Mouse (Mus musculus) CH12.LX (cell line): ENCODE measurements around the gene Rasal3. TPM values are rescaled to one million over a fixed set of nuclear protein-coding genes. Genes with fewer than 3 reads are reported as not detected.

ENCODE experiments used
- DNase-seq: peaks from one replicate; pipeline ENCODE4 v3.0.0-alpha.2; 2013; ENCODE audit errors: extremely low read depth
- H3K27ac ChIP-seq: 2 replicates; pipeline ENCODE4 v1.5.1; 2012; ENCODE audit warnings: low read depth, mild to moderate bottlenecking, control low read depth, moderate library complexity; ENCODE audit not compliant: insufficient read depth
- H3K27me3 ChIP-seq: replicated peaks from 2 replicates; pipeline ENCODE3; 2012; ENCODE audit warnings: inconsistent platforms
- H3K36me3 ChIP-seq, 2 experiments: replicated peaks in 1 of 2; 2 replicates each; pipeline versions ENCODE3 to v1.6.1; 2012; ENCODE audit warnings: inconsistent platforms in 1 of 2, low read length in 1 of 2, mild to moderate bottlenecking in 1 of 2, mixed read lengths in 1 of 2, moderate library complexity in 1 of 2; ENCODE audit not compliant: control insufficient read depth in 1 of 2, insufficient read depth in 1 of 2
- H3K4me1 ChIP-seq, 2 experiments: 2 replicates each; pipeline ENCODE4 v1.6.1; 2012; ENCODE audit warnings: inconsistent platforms in 1 of 2, moderate library complexity in 1 of 2; ENCODE audit not compliant: insufficient read depth in 2 of 2, control insufficient read depth in 1 of 2
- H3K4me2 ChIP-seq: 2 replicates; pipeline ENCODE4 v1.6.1; 2012; ENCODE audit warnings: low read depth, mild to moderate bottlenecking, control low read depth; ENCODE audit not compliant: poor library complexity, insufficient read depth, severe bottlenecking
- H3K4me3 ChIP-seq, 3 experiments: fragments of 150-350 bp in 1 of 3; sonication (generic) in 1 of 3; replicated peaks in 1 of 3; 2 replicates each; pipeline versions ENCODE3 to v1.5.1; 2011 to 2012; ENCODE audit warnings: low read depth in 2 of 3, low read length in 2 of 3, mild to moderate bottlenecking in 2 of 3, moderate library complexity in 2 of 3, control low read depth in 1 of 3, improper control_type of control experiment in 1 of 3, inconsistent platforms in 1 of 3, mixed read lengths in 1 of 3; ENCODE audit not compliant: poor library complexity in 1 of 3
- H3K79me2 ChIP-seq: replicated peaks from 2 replicates; pipeline ENCODE4 v1.6.1; 2012; ENCODE audit warnings: mild to moderate bottlenecking, moderate library complexity; ENCODE audit not compliant: control insufficient read depth, poor library complexity, insufficient read depth, severe bottlenecking; ENCODE audit errors: extremely low read depth
- H3K9ac ChIP-seq: 2 replicates; pipeline ENCODE4 v1.6.1; 2012; ENCODE audit warnings: low read depth, mild to moderate bottlenecking, control low read depth, moderate library complexity; ENCODE audit not compliant: insufficient read depth
- H3K9me3 ChIP-seq: replicated peaks from 2 replicates; pipeline ENCODE3; 2012; ENCODE audit warnings: low read length, inconsistent platforms, mixed read lengths
- CHD1 ChIP-seq: IDR thresholded peaks from 2 replicates; pipeline ENCODE4 v1.6.1; 2012; ENCODE audit warnings: low read depth, low read length, improper control_type of control experiment, inconsistent platforms
- CHD2 ChIP-seq: IDR thresholded peaks from 2 replicates; pipeline ENCODE4 v1.6.1; 2011; ENCODE audit warnings: low read length, improper control_type of control experiment
- CTCF ChIP-seq, 2 experiments: IDR thresholded peaks in 1 of 2; conservative IDR thresholded peaks in 1 of 2; 2 replicates each; pipeline ENCODE4 v1.5.1; 2011 to 2012; ENCODE audit warnings: low read depth in 2 of 2, low read length in 2 of 2, improper control_type of control experiment in 1 of 2, inconsistent platforms in 1 of 2, mild to moderate bottlenecking in 1 of 2, moderate library complexity in 1 of 2
- E2F4 ChIP-seq: IDR thresholded peaks from 2 replicates; pipeline ENCODE4 v1.6.1; 2011; ENCODE audit warnings: low read depth, low read length, improper control_type of control experiment; ENCODE audit not compliant: insufficient replicate concordance
- ELF1 ChIP-seq: IDR thresholded peaks from 2 replicates; pipeline ENCODE4 v1.6.1; 2014; ENCODE audit warnings: low read depth, mild to moderate bottlenecking, inconsistent platforms, low read length, improper control_type of control experiment
- EP300 ChIP-seq: IDR thresholded peaks from 2 replicates; pipeline ENCODE4 v1.6.1; 2011; ENCODE audit warnings: low read length, improper control_type of control experiment
- GABPA ChIP-seq: IDR thresholded peaks from 2 replicates; pipeline ENCODE4 v1.6.1; 2012; ENCODE audit warnings: low read depth, low read length, improper control_type of control experiment, inconsistent platforms; ENCODE audit not compliant: insufficient replicate concordance
- HCFC1 ChIP-seq: IDR thresholded peaks from 2 replicates; pipeline ENCODE4 v1.6.1; 2012; ENCODE audit warnings: low read depth, mild to moderate bottlenecking, inconsistent platforms, low read length, improper control_type of control experiment
- JUN ChIP-seq: IDR thresholded peaks from 2 replicates; pipeline ENCODE4 v1.6.1; 2011; ENCODE audit warnings: low read depth, mild to moderate bottlenecking, low read length, improper control_type of control experiment, moderate library complexity; ENCODE audit not compliant: insufficient read depth
- JUND ChIP-seq: conservative IDR thresholded peaks from 2 replicates; pipeline ENCODE4 v1.6.1; 2011; ENCODE audit warnings: low read depth, low read length, improper control_type of control experiment
- MAFK ChIP-seq: IDR thresholded peaks from 2 replicates; pipeline ENCODE4 v1.6.1; 2011; ENCODE audit warnings: low read length, improper control_type of control experiment; ENCODE audit not compliant: insufficient replicate concordance
- MAZ ChIP-seq: IDR thresholded peaks from 2 replicates; pipeline ENCODE4 v1.6.1; 2012; ENCODE audit warnings: low read depth, mild to moderate bottlenecking, inconsistent platforms, low read length, improper control_type of control experiment, moderate library complexity
- MEF2A ChIP-seq: IDR thresholded peaks from 2 replicates; pipeline ENCODE4 v1.6.1; 2014; ENCODE audit warnings: low read depth, mild to moderate bottlenecking, inconsistent platforms, low read length, improper control_type of control experiment, borderline replicate concordance
- MYC ChIP-seq: IDR thresholded peaks from 2 replicates; pipeline ENCODE4 v1.6.1; 2011; ENCODE audit warnings: low read depth, mild to moderate bottlenecking, improper control_type of control experiment, low read length
- NELFE ChIP-seq: IDR thresholded peaks from 2 replicates; pipeline ENCODE4 v1.6.1; 2011; ENCODE audit warnings: low read depth, low read length, improper control_type of control experiment
- NRF1 ChIP-seq: IDR thresholded peaks from 2 replicates; pipeline ENCODE4 v1.6.1; 2014; ENCODE audit warnings: low read depth, mild to moderate bottlenecking, inconsistent platforms, low read length, improper control_type of control experiment, moderate library complexity
- PAX5 ChIP-seq: IDR thresholded peaks from 2 replicates; pipeline ENCODE4 v1.6.1; 2012; ENCODE audit warnings: low read length, inconsistent platforms, mixed read lengths
- POLR2A ChIP-seq: IDR thresholded peaks from 2 replicates; pipeline ENCODE4 v1.6.1; 2011; ENCODE audit warnings: low read depth, mild to moderate bottlenecking, improper control_type of control experiment, low read length
- RCOR1 ChIP-seq: conservative IDR thresholded peaks from 2 replicates; pipeline ENCODE4 v1.6.1; 2012; ENCODE audit warnings: low read depth, mild to moderate bottlenecking, inconsistent platforms, low read length, improper control_type of control experiment
- SIN3A ChIP-seq: IDR thresholded peaks from 2 replicates; pipeline ENCODE4 v1.6.1; 2012; ENCODE audit warnings: low read length, improper control_type of control experiment, inconsistent platforms
- TBP ChIP-seq: conservative IDR thresholded peaks from 2 replicates; pipeline ENCODE4 v1.6.1; 2011; ENCODE audit warnings: low read depth, low read length, improper control_type of control experiment
- UBTF ChIP-seq: IDR thresholded peaks from 2 replicates; pipeline ENCODE4 v1.6.1; 2012; ENCODE audit warnings: low read depth, mild to moderate bottlenecking, inconsistent platforms, low read length, improper control_type of control experiment, moderate library complexity
- USF1 ChIP-seq: IDR thresholded peaks from 2 replicates; pipeline ENCODE4 v1.6.1; 2014; ENCODE audit warnings: low read depth, mild to moderate bottlenecking, inconsistent platforms, low read length, improper control_type of control experiment
- ZC3H11A ChIP-seq: IDR thresholded peaks from 2 replicates; pipeline ENCODE4 v1.6.1; 2012; ENCODE audit warnings: low read depth, mild to moderate bottlenecking, inconsistent platforms, low read length, improper control_type of control experiment
- ZKSCAN1 ChIP-seq: IDR thresholded peaks from 2 replicates; pipeline ENCODE4 v1.6.1; 2012; ENCODE audit warnings: low read depth, inconsistent platforms, low read length, improper control_type of control experiment, borderline replicate concordance
- ZMIZ1 ChIP-seq: IDR thresholded peaks from 2 replicates; pipeline ENCODE4 v1.6.1; 2012; ENCODE audit warnings: low read depth, mild to moderate bottlenecking, inconsistent platforms, low read length, improper control_type of control experiment
- ZNF384 ChIP-seq: IDR thresholded peaks from 2 replicates; pipeline ENCODE4 v1.6.1; 2012; ENCODE audit warnings: low read depth, low read length, improper control_type of control experiment, inconsistent platforms
- dilution Hi-C: fragments of 300-500 bp; cut with MboI; formaldehyde crosslinking; loops from 2 replicates; pipeline ENCODE4 v1.14.3; 2020; ENCODE audit warnings: low sequenced_read_pairs; ENCODE audit not compliant: extremely low pct_unique_long_range_greater_than_20kb, extremely low pct_ligation_motif_present
- in situ Hi-C: fragments of 300-500 bp; cut with MboI; formaldehyde crosslinking; loops from 3 replicates; pipeline ENCODE4 v1.14.3; 2019; ENCODE audit warnings: low sequenced_read_pairs, low pct_ligation_motif_present, low pct_unique_long_range_greater_than_20kb, mixed read lengths
- polyA plus RNA-seq: library from polyadenylated mRNA; unstranded; fragments of >175 nt; gene quantifications from 2 replicates; pipeline ENCODE4 v1.2.1, GENCODE M21; 2012; ENCODE audit warnings: low read depth; ENCODE audit not compliant: insufficient read length
- total RNA-seq, 2 experiments: library from RNA; depleted of rRNA; stranded (reverse); fragments of 300-350 nt in 1 of 2; fragments of >200 nt in 1 of 2; gene quantifications; 2 replicates each; pipeline ENCODE4 v1.2.3; 2012 to 2014

Gene Rasal3
- total and polyA plus RNA-seq, 3 experiments, result 18.1 to 83.2 (median 27.5) TPM

GRCm38 (mm10) chr17:32415417-32416020 lies 12.1 kb upstream of the Rasal3 start:
- in situ Hi-C loops, result no loop called here
- DNase-seq, result no peak
- Histone ChIP-seq H3K36me3 (peaks cover 0 to 57% of the 10 kb centered on the region in 2 experiments), H3K9me3 (no peaks in the 10 kb centered on the region), H3K27ac (no peak overlapping the region), H3K4me2 (no peak overlapping the region), H3K4me1 (peaks cover 0 to 8% of the 10 kb centered on the region in 2 experiments; a peak in 1 of 4 replicates), H3K9ac (no peak overlapping the region), H3K4me3 (no peak overlapping the region), H3K79me2 (no peaks in the 10 kb centered on the region), H3K27me3 (no peaks in the 10 kb centered on the region)
- no peak for TF ChIP-seq ZKSCAN1
- TF ChIP-seq NELFE, result no peak
- TF ChIP-seq ELF1, result no peak
- no peak for TF ChIP-seq CHD2
- no peak for TF ChIP-seq JUN
- TF ChIP-seq ZMIZ1, result no peak
- no peak for TF ChIP-seq SIN3A
- TF ChIP-seq E2F4, result no peak
- TF ChIP-seq ZC3H11A, result no peak
- TF ChIP-seq NRF1, result no peak
- no peak for TF ChIP-seq RCOR1
- no peak for TF ChIP-seq POLR2A
- no peak for TF ChIP-seq MAZ
- dilution Hi-C loops, result no loop called here

DNA sequence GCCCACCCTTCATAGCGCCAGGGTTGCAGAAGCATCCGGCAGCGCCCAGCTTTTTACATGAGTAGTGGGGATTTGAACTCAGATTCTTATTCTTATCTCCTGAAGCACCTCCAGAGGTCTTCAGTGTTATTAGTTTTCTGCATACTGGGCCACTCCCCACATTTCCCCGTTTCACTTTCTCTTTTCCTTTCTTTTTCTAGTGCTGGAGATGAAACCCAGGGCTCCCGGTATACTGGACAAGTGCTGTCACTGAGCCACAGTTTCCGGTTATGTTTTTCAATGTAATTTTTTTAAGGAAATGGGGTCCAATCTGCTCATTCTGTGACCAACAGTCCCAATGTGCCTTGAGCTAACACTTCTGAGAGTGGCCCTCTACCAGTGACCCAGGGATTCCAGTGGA lies 8.5 kb upstream of the Rasal3 start:
- Histone ChIP-seq H3K4me1 (peaks cover 0 to 8% of the 10 kb centered on the region in 2 experiments; a peak in 1 of 4 replicates), H3K4me3 (no peak overlapping the region), H3K79me2 (no peaks in the 10 kb centered on the region), H3K27me3 (no peaks in the 10 kb centered on the region), H3K9me3 (no peaks in the 10 kb centered on the region), H3K9ac (no peak overlapping the region), H3K4me2 (no peak overlapping the region), H3K27ac (no peak overlapping the region), H3K36me3 (peaks cover 0 to 39% of the 10 kb centered on the region in 2 experiments)
- in situ Hi-C loops (no loop called here), dilution Hi-C loops (no loop called here)
- DNase-seq, result no peak
- TF ChIP-seq JUND (no peak), MEF2A (no peak), TBP (no peak), CHD1 (no peak), MAFK (no peak), E2F4 (no peak), ELF1 (no peak), CTCF (conservative IDR thresholded peaks at IDR 0.05 in 1 of 2, IDR thresholded peaks at IDR 0.05 in 1 of 2; ENCODE audit: low read depth in 2 of 2, low read length in 2 of 2) (no peak), MYC (no peak), HCFC1 (no peak), UBTF (no peak), MAZ (no peak), USF1 (no peak), CHD2 (no peak), ZNF384 (no peak), ZC3H11A (no peak), GABPA (no peak), EP300 (no peak), PAX5 (no peak)
